Mouse (Mus musculus) embryo, embryonic 9.5 days (tissue): ENCODE data around the gene Adcy1.

Experiments
- DNase-seq: peaks from one replicate; pipeline ENCODE4 v3.0.0-alpha.2; 2017; ENCODE audit errors: extremely low spot score

Adcy1 gene

GRCm38 (mm10) chr11:7068479-7069235 lies 5.4 kb downstream of the Adcy1 start:
- DNase-seq: no peak

GRCm38 (mm10) chr11:7069762-7070161 lies 6.5 kb downstream of the Adcy1 start:
- DNase-seq: no peak

- no peak for DNase-seq
Measured at GRCm38 (mm10) chr11:7071617-7072016, 8.3 kb downstream of the Adcy1 start.

- DNase-seq: no peak
Measured at GRCm38 (mm10) chr11:7073556-7073955, 10.3 kb downstream of the Adcy1 start.

GRCm38 (mm10) chr11:7076510-7076909 lies 13.2 kb downstream of the Adcy1 start:
- DNase-seq: no peak

- DNase-seq: no peak
Measured at GRCm38 (mm10) chr11:7081893-7082292, 18.6 kb downstream of the Adcy1 start.

GRCm38 (mm10) chr11:7083911-7084310 lies 20.6 kb downstream of the Adcy1 start:
- no peak for DNase-seq

- DNase-seq: no peak
Measured at GRCm38 (mm10) chr11:7085184-7085583, 21.9 kb downstream of the Adcy1 start.

GRCm38 (mm10) chr11:7091120-7091519 lies 27.8 kb downstream of the Adcy1 start:
- DNase-seq: no peak

GRCm38 (mm10) chr11:7094844-7095243 lies 31.6 kb downstream of the Adcy1 start:
- DNase-seq: no peak

- DNase-seq: no peak
Measured at GRCm38 (mm10) chr11:7101674-7102073, 38.4 kb downstream of the Adcy1 start.

- DNase-seq: no peak
Measured at GRCm38 (mm10) chr11:7102256-7103194, 39.2 kb downstream of the Adcy1 start.

- DNase-seq: no peak
Measured at GRCm38 (mm10) chr11:7105337-7105736, 42.0 kb downstream of the Adcy1 start.

- no peak for DNase-seq
Measured at GRCm38 (mm10) chr11:7109131-7109530, 45.8 kb downstream of the Adcy1 start.

GRCm38 (mm10) chr11:7113046-7113445 lies 49.8 kb downstream of the Adcy1 start:
- no peak for DNase-seq

- DNase-seq: no peak
Measured at GRCm38 (mm10) chr11:7113687-7114086, 50.4 kb downstream of the Adcy1 start.

- no peak for DNase-seq
Measured at GRCm38 (mm10) chr11:7114312-7114711, 51.0 kb downstream of the Adcy1 start.

- DNase-seq: no peak
Measured at GRCm38 (mm10) chr11:7116647-7117046, 53.4 kb downstream of the Adcy1 start.

- DNase-seq: no peak
Measured at GRCm38 (mm10) chr11:7129319-7130051, 66.2 kb downstream of the Adcy1 start.

- no peak for DNase-seq
Measured at GRCm38 (mm10) chr11:7132736-7133387, 69.6 kb downstream of the Adcy1 start.

GRCm38 (mm10) chr11:7133736-7134135 lies 70.4 kb downstream of the Adcy1 start:
- DNase-seq: no peak

- no peak for DNase-seq
Measured at GRCm38 (mm10) chr11:7134319-7134718, 71.0 kb downstream of the Adcy1 start.
